ENCODE assay signal across 8 mouse cellular contexts in the genomic region with DNA sequence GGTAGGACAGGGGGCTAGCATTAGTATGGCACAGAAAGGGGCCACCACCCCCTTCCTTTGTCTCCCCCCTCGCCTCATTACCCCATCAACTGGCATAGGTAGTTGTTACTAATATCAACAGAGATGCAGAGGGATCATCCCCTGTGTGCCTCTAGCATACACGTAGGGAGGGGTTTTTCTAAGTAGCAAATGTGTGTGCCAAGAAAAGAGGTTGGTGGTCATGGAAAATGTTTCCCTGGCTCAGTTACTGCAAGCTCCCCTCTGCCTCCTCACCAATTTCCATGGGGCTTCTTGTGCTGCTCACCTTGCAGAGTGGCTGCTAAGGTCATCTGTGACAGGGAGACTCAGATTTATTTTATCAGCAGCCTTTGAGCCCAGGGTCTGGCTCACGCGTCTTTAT. TPM values are rescaled to one million over a fixed set of nuclear protein-coding genes. Genes with fewer than 3 reads are reported as not detected.
A peak's percentile ranks its signal among the peaks of the same experiment; 100 is the strongest.
DNase-seq lines count a peak whose midpoint lies in the region; ATAC-seq lines count a peak whose summit lies in the region.

No protein-coding gene starts in this region.

- H3K27me3 ChIP-seq in embryonic facial prominence, embryonic 11.5 days (ENCODE audit: control insufficient read depth, insufficient read depth, low read length), result no peaks in the 10 kb centered on the region
- no peaks in the 10 kb centered on the region for H3K27me3 ChIP-seq in intestine, embryonic 14.5 days (replicated peaks; ENCODE audit: control insufficient read depth, insufficient read depth, low read length)
- no peaks in the 10 kb centered on the region for H3K27me3 ChIP-seq in midbrain, embryonic 16.5 days (ENCODE audit: control insufficient read depth, insufficient read depth, low read depth, low read length)

- WGBS in embryonic facial prominence, embryonic 11.5 days, result 2% methylated on average over 4 of the region's 4 CpGs
- whole genome bisulfite sequencing in intestine, embryonic 14.5 days, result 3% methylated on average over 4 of the region's 4 CpGs
- whole genome bisulfite sequencing in midbrain, embryonic 16.5 days, result under 1% methylated on average over 4 of the region's 4 CpGs

- ATAC-seq in embryonic facial prominence, embryonic 11.5 days (replicated peaks; ENCODE audit: insufficient number of reproducible peaks, low FRiP score, low TSS enrichment, low read depth), result no peak
- ATAC-seq in intestine, embryonic 14.5 days (replicated peaks; ENCODE audit: low FRiP score, low TSS enrichment, low read depth), result no peak
- ATAC-seq in midbrain, embryonic 16.5 days, result no peak

- H3K4me1 ChIP-seq in embryonic facial prominence, embryonic 11.5 days (ENCODE audit: control insufficient read depth, insufficient read depth, low read length), result peaks cover 23% of the 10 kb centered on the region
- H3K4me1 ChIP-seq in intestine, embryonic 14.5 days (replicated peaks; ENCODE audit: control insufficient read depth, insufficient read depth, low read length), result peaks cover 70% of the 10 kb centered on the region
- H3K4me1 ChIP-seq in midbrain, embryonic 16.5 days (ENCODE audit: control insufficient read depth, insufficient read depth, low read length), result peaks cover 45% of the 10 kb centered on the region

- peak overlapping the region; percentile 95 for H3K4me3 ChIP-seq in embryonic facial prominence, embryonic 11.5 days (ENCODE audit: low read depth, low read length)
- peak overlapping the region; percentile 94 for H3K4me3 ChIP-seq in intestine, embryonic 14.5 days (ENCODE audit: low read depth, low read length)
- H3K4me3 ChIP-seq in midbrain, embryonic 16.5 days (ENCODE audit: low read depth, low read length), result peak overlapping the region; percentile 87

- H3K27ac ChIP-seq in embryonic facial prominence, embryonic 11.5 days (replicated peaks; ENCODE audit: low read depth, low read length), result peak overlapping the region; percentile 41; the same call in 1 of the 2 replicates
- H3K27ac ChIP-seq in intestine, embryonic 14.5 days (ENCODE audit: low read depth), result peak overlapping the region; percentile 99
- H3K27ac ChIP-seq in midbrain, embryonic 16.5 days (ENCODE audit: low read length), result peak overlapping the region; percentile 98

- H3K4me2 ChIP-seq in embryonic facial prominence, embryonic 11.5 days (ENCODE audit: low read depth, low read length), result peak overlapping the region; percentile 85
- peak overlapping the region; percentile 89 for H3K4me2 ChIP-seq in intestine, embryonic 14.5 days (ENCODE audit: low read length)
- H3K4me2 ChIP-seq in midbrain, embryonic 16.5 days (ENCODE audit: low read length), result peak overlapping the region; percentile 96

- H3K9me3 ChIP-seq in embryonic facial prominence, embryonic 11.5 days (replicated peaks; ENCODE audit: control insufficient read depth, low read length), result no peaks in the 10 kb centered on the region
- H3K9me3 ChIP-seq in intestine, embryonic 14.5 days (ENCODE audit: control insufficient read depth, low read length), result no peaks in the 10 kb centered on the region
- H3K9me3 ChIP-seq in midbrain, embryonic 16.5 days (replicated peaks; ENCODE audit: control insufficient read depth, low read length, poor library complexity, severe bottlenecking), result no peaks in the 10 kb centered on the region

- peak; percentile 22 for DNase-seq in kidney, adult 11 months
- DNase-seq in kidney, postnatal 10 days, result no peak
- no peak for DNase-seq in embryonic facial prominence, embryonic 11.5 days (ENCODE audit: low spot score)
- peak; percentile 62 for DNase-seq in intestine, embryonic 14.5 days (ENCODE audit: low spot score)
- DNase-seq in B cell, adult 2 months, result no peak
- DNase-seq in retina, embryonic 14.5 days (ENCODE audit: low spot score), result no peak
- DNase-seq in yolk sac, embryonic 10.5 days (ENCODE audit: low spot score), result no peak

- H3K36me3 ChIP-seq in embryonic facial prominence, embryonic 11.5 days (replicated peaks; ENCODE audit: control insufficient read depth, insufficient read depth, low read depth, low read length), result peaks cover 6% of the 10 kb centered on the region
- peaks cover 41% of the 10 kb centered on the region for H3K36me3 ChIP-seq in intestine, embryonic 14.5 days (ENCODE audit: control insufficient read depth, insufficient read depth, low read length)
- peaks cover 10% of the 10 kb centered on the region; the same call in 1 of the 2 replicates for H3K36me3 ChIP-seq in midbrain, embryonic 16.5 days (ENCODE audit: control insufficient read depth, insufficient read depth, low read length)

- peak overlapping the region; percentile 98 for H3K9ac ChIP-seq in embryonic facial prominence, embryonic 11.5 days (replicated peaks; ENCODE audit: low read length)
- H3K9ac ChIP-seq in intestine, embryonic 14.5 days (ENCODE audit: low read length), result peak overlapping the region; percentile 99
- peak overlapping the region; percentile 98 for H3K9ac ChIP-seq in midbrain, embryonic 16.5 days (ENCODE audit: low read depth, low read length)

RNA-seq across cellular contexts. Expression of a gene that starts 2.6 kb away (rescaled TPM):
- polyA plus RNA-seq in embryonic facial prominence, embryonic 11.5 days (2014; fragmentation: Nextera tagmentation; extraction: Ambion mirVana), result 36.0 and 39.0 TPM in 2 replicates
- polyA plus RNA-seq in intestine, embryonic 14.5 days (2014; fragmentation: Nextera tagmentation; extraction: Ambion mirVana), result 29.3 and 33.6 TPM in 2 replicates
- polyA plus RNA-seq in midbrain, embryonic 16.5 days (2015; fragmentation: Nextera tagmentation; extraction: Ambion mirVana), result 58.4 and 62.9 TPM in 2 replicates

Comparison
In these comparisons a context has a peak if more than half of its experiments do, and no peak if none do; other contexts are left out.
1. DNase-seq: peak in kidney, adult 11 months (single experiment) and intestine, embryonic 14.5 days (single experiment); none in kidney, postnatal 10 days (single experiment), embryonic facial prominence, embryonic 11.5 days (single experiment), B cell, adult 2 months (0 of 2), retina, embryonic 14.5 days (single experiment) and yolk sac, embryonic 10.5 days (single experiment).
2. H3K27ac ChIP-seq: peak in every context shown above with its lines; median percentile 99 in intestine, embryonic 14.5 days; 98 in midbrain, embryonic 16.5 days; 41 in embryonic facial prominence, embryonic 11.5 days.
3. Peak in every context shown above with its lines, with median percentiles within 50 percentile points of each other: H3K4me2 ChIP-seq, H3K4me3 ChIP-seq and H3K9ac ChIP-seq.